Mouse (Mus musculus) lung, adult 2 months (tissue): ENCODE results near the gene Esrrg.

Experiments used
- CTCF ChIP-seq: fragments of 200-500 bp; IDR thresholded peaks from 2 replicates; pipeline ENCODE4 v1.5.1; 2011; ENCODE audit warnings: mild to moderate bottlenecking, low read length, control low read depth; ENCODE audit not compliant: insufficient read depth
- POLR2A ChIP-seq: fragments of 200-500 bp; IDR thresholded peaks from 2 replicates; pipeline ENCODE4 v1.6.1; 2011; ENCODE audit warnings: low read depth, mild to moderate bottlenecking, control low read depth, low read length, borderline replicate concordance; ENCODE audit errors: extremely low read depth

- TF ChIP-seq CTCF = no peak
- TF ChIP-seq POLR2A = no peak
Observed at GRCm38 (mm10) chr1:188140221-188140620, 531.6 kb downstream of the Esrrg start.
